Mouse (Mus musculus): ENCODE results near the gene Sh3glb2. TPM values are rescaled to one million over a fixed set of nuclear protein-coding genes. Genes with fewer than 3 reads are reported as not detected.
A peak's percentile ranks its signal among the peaks of the same experiment; 100 is the strongest.

The Sh3glb2 gene
- 90.0 and 111 TPM in 2 replicates for total RNA-seq (2021)
- long read RNA-seq, transcript Sh3glb2-201 (11 exons, 1,810 nt), result major isoform, 58 of 139 reads
- long read RNA-seq, partial matches to known transcripts, result 17 of 139 reads
- long read RNA-seq, other reads (novel, unspliced or antisense), result 61 of 139 reads

- peak; percentile 93 for DNase-seq
Observed at GRCm38 (mm10) chr2:30358533-30359531, at the start of gene Sh3glb2. Gene Sh3glb2 (minus strand): TSS chr2:30359337.

GRCm38 (mm10) chr2:30408452-30409100 lies 49.4 kb upstream of the Sh3glb2 start:
- DNase-seq, result no peak

GRCm38 (mm10) chr2:30407778-30408177 lies 48.6 kb upstream of the Sh3glb2 start:
- DNase-seq, result no peak

GRCm38 (mm10) chr2:30407221-30407620 lies 48.1 kb upstream of the Sh3glb2 start:
- DNase-seq, result no peak

GRCm38 (mm10) chr2:30403870-30404269 lies 44.7 kb upstream of the Sh3glb2 start:
- no peak for DNase-seq

- no peak for DNase-seq
Observed at GRCm38 (mm10) chr2:30402843-30403242, 43.7 kb upstream of the Sh3glb2 start.

- DNase-seq, result no peak
Observed at GRCm38 (mm10) chr2:30402351-30402826, 43.3 kb upstream of the Sh3glb2 start.

GRCm38 (mm10) chr2:30401581-30401980 lies 42.4 kb upstream of the Sh3glb2 start:
- no peak for DNase-seq

- DNase-seq, result no peak
Observed at GRCm38 (mm10) chr2:30399191-30400171, 40.3 kb upstream of the Sh3glb2 start.

- no peak for DNase-seq
Observed at GRCm38 (mm10) chr2:30397986-30398512, 38.9 kb upstream of the Sh3glb2 start.

- no peak for DNase-seq
Observed at GRCm38 (mm10) chr2:30396246-30396645, 37.1 kb upstream of the Sh3glb2 start.

- no peak for DNase-seq
Observed at GRCm38 (mm10) chr2:30395757-30396156, 36.6 kb upstream of the Sh3glb2 start.

- DNase-seq, result no peak
Observed at GRCm38 (mm10) chr2:30393370-30393656, 34.2 kb upstream of the Sh3glb2 start.

- peak; percentile 76 for DNase-seq
Observed at GRCm38 (mm10) chr2:30392577-30393369, 33.6 kb upstream of the Sh3glb2 start.

GRCm38 (mm10) chr2:30392114-30392576 lies 33.0 kb upstream of the Sh3glb2 start, which contains the start of gene Dolpp1:
Gene Dolpp1 (plus strand): TSS chr2:30392254.
- peak; percentile 97 for DNase-seq

- no peak for DNase-seq
Observed at GRCm38 (mm10) chr2:30389000-30389399, 29.9 kb upstream of the Sh3glb2 start.

- no peak for DNase-seq
Observed at GRCm38 (mm10) chr2:30386913-30387312, 27.8 kb upstream of the Sh3glb2 start.

GRCm38 (mm10) chr2:30385591-30385990 lies 26.5 kb upstream of the Sh3glb2 start:
- DNase-seq, result no peak

GRCm38 (mm10) chr2:30384814-30385213 lies 25.7 kb upstream of the Sh3glb2 start:
- no peak for DNase-seq

GRCm38 (mm10) chr2:30381377-30381725 lies 22.2 kb upstream of the Sh3glb2 start:
- no peak for DNase-seq
